Mouse (Mus musculus) macrophage (primary cell): ENCODE data around the gene Apol7e. TPM values are rescaled to one million over a fixed set of nuclear protein-coding genes. Genes with fewer than 3 reads are reported as not detected.
"Not testable (repeated sequence)": the region's sequence is repeated elsewhere in the genome, so short reads cannot be mapped to it uniquely, and the experiment has no call there.

ENCODE experiments used
- H3K27ac ChIP-seq: fragments of 350-480 bp; formaldehyde crosslinking; 2 replicates; pipeline ENCODE4 v1.9.0; 2021
- H3K36me3 ChIP-seq: fragments of 350-480 bp; formaldehyde crosslinking; 2 replicates; pipeline ENCODE4 v1.9.0; 2021; ENCODE audit errors: inconsistent target
- H3K4me3 ChIP-seq: fragments of 350-480 bp; formaldehyde crosslinking; 2 replicates; pipeline ENCODE4 v1.9.0; 2021; ENCODE audit errors: inconsistent target
- H3K79me2 ChIP-seq: fragments of 350-480 bp; formaldehyde crosslinking; 2 replicates; pipeline ENCODE4 v1.9.0; 2021; ENCODE audit errors: inconsistent target
- WGBS: methylation state at CpG from one replicate; pipeline ENCODE4 v1.1.7; 2026; ENCODE audit warnings: inconsistent platforms; ENCODE audit not compliant: missing documents; 5-methylcytosine and 5-hydroxymethylcytosine counted together
- polyA plus RNA-seq: library from polyadenylated mRNA; stranded (reverse); fragments of 250-400 nt; gene quantifications from 3 replicates; pipeline ENCODE4 v1.2.4, GENCODE M21; 2018; ENCODE audit warnings: inconsistent platforms
- total RNA-seq, 78 experiments: library from RNA; depleted of rRNA; stranded (reverse); fragments of 250-400 nt; gene quantifications; 1 replicate in 9 of 78; 2 replicates in 24 of 78; 3 replicates in 43 of 78; 4 replicates in 2 of 78; pipeline ENCODE4 v1.2.4; 2018; ENCODE audit warnings: inconsistent platforms in 56 of 78

Gene Apol7e
- not detected for total RNA-seq (2018; cell fraction: chromatin; rRNA removed)
- total RNA-seq (2018; cell fraction: cytosol; rRNA removed), result under 1 TPM in 1 of 26 experiments, not detected in 25; 0.22 TPM
- total RNA-seq (2018; cell fraction: nucleus; rRNA removed), result not detected
- polyA plus RNA-seq, result 0.11 TPM in 1 of 3 replicates, not detected in the others

DNA sequence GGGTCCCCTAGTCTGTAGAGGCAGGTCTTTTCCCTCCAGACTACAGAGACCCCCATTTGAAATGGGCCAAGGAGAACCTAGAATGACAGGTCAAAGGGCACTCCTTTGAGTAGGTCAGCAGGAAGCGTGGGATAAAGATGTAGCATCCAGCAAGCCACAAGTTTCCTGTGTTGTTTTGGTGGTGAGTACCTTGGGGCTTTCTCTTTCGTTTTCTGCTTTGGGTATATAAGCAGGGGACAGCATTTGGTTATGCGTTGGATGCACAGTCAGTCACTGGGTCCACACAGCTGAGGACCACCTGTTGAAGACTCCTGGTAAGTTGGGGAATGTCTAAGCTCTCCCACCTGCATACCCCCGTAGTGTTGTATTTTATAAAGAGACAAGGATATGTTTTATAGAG, at the start of gene Apol7e:
Apol7e (plus strand) TSS at position 202 of the 400 bp plus-strand sequence.
- not testable (repeated sequence) for H3K4me3 ChIP-seq, H3K36me3 ChIP-seq, H3K27ac ChIP-seq, H3K79me2 ChIP-seq
- 10% methylated on average over 3 of the region's 4 CpGs for WGBS

DNA sequence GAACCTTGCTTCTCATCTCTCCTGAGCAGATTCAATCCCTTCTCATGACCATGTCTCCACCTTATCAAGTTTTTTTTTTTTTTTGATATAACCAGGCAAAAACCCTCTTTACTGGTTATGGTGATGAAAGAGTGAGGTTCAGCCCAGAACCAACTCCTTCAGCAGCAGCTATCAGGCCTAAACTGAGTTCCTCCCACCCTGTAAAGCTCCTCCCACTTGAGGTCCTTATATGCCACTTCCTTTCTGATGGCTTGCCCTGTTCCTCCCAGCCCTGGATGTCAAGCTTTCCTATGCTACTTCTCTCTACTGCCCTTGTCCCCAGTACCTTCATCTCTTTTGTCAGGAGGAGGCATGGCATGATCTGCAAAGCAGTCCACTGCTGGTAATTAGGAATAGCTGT, 47.5 kb upstream of the Apol7e start:
- H3K36me3 ChIP-seq, H3K27ac ChIP-seq, H3K4me3 ChIP-seq, H3K79me2 ChIP-seq: not testable (repeated sequence)

DNA sequence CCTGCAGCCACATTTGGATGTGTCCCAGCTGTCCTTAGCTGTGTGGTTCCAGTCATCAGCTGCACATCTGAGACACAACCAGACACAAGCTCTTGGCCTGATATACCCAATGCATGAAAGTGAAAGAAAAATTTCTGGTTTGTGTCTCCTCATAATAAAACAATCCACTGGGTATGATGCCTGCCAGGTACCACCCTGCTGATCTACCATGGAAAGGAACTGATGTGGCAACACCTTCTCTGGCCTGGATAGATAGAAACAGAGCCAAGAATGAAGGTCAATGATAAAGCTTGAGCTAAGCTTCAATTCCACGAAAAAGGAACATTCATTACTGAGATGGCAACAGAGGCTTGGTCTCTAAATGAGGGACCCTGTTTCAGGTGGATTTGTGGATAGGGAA, 38.9 kb upstream of the Apol7e start:
- not testable (repeated sequence) for H3K79me2 ChIP-seq, H3K4me3 ChIP-seq, H3K27ac ChIP-seq, H3K36me3 ChIP-seq
- WGBS, result 80% methylated on average over 1 of the region's 1 CpGs

- not testable (repeated sequence) for H3K79me2 ChIP-seq, H3K36me3 ChIP-seq, H3K27ac ChIP-seq, H3K4me3 ChIP-seq
- WGBS, result 57% methylated on average over 2 of the region's 2 CpGs
These were observed 36.8 kb upstream of the Apol7e start for GRCm38 (mm10) chr15:77661841-77662240.

DNA sequence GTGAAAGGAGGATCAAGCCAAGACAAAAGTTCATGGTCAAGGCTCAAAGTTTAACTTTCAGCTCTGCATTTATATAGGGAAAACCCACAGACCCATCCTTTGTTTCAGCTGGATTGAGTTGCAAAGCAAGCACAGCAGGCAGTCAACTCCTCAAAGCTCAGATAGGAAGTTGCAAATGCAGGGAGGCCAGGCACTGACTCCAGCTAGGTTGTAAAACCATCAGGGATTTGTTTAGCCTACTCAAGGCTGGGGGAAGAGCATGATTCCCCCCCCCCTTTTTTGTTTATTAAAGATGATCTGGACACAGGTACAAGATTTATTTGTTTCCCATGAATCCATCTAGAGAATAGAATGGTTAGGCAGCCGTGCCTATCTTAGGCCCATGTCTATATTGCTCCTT, 24.6 kb upstream of the Apol7e start:
- H3K79me2 ChIP-seq, H3K27ac ChIP-seq, H3K4me3 ChIP-seq, H3K36me3 ChIP-seq: not testable (repeated sequence)
- 60% methylated on average over 1 of the region's 1 CpGs for WGBS

- not testable (repeated sequence) for H3K79me2 ChIP-seq, H3K27ac ChIP-seq, H3K36me3 ChIP-seq, H3K4me3 ChIP-seq
- 0% methylated on average over 3 of the region's 11 CpGs for WGBS
These were observed 14.7 kb upstream of the Apol7e start for GRCm38 (mm10) chr15:77683944-77684343.

DNA sequence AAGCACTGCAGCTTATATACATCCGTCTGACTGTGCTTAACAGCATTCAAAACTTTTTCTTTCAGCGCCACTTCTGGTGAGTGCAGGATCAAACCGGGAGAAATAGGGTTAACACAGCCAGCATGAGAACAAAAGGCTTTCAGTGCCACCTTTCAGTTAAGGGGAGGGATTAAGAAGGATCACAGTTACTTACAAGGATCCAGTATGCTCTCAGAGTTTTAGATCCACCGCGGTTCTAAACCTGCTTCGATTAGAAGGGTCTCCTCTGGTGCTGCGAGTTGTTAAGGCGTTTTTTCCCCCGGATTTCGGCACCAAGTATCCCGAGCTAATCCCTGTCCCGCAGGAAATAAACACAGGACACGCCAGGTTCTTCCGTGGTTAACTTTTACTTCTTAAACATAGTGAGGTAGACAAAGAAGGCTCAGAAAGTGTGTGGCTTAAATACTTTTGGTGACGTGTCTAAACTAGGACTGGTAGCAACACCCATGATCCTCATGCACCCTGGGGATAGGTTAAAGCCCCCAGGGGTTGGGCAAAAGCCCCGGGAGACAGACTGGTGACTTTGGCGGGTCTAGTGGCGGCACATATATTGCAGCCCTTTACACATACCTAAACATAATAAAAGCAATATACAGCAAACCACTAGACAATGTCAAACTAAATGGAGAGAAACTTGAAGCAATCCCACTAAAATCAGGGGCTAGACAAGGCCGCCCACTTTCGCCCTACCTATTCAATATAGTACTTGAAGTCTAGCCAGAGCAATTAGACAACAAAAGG, 6.9 kb upstream of the Apol7e start:
- not testable (repeated sequence) for H3K4me3 ChIP-seq, H3K79me2 ChIP-seq, H3K27ac ChIP-seq, H3K36me3 ChIP-seq
- 14% methylated on average over 18 of the region's 20 CpGs for WGBS

GRCm38 (mm10) chr15:77694687-77695295, 3.9 kb upstream of the Apol7e start:
- not testable (repeated sequence) for H3K36me3 ChIP-seq, H3K4me3 ChIP-seq, H3K79me2 ChIP-seq, H3K27ac ChIP-seq
- WGBS, result 30% methylated on average over 11 of the region's 15 CpGs

GRCm38 (mm10) chr15:77705306-77705705, 6.6 kb downstream of the Apol7e start:
- H3K79me2 ChIP-seq, H3K36me3 ChIP-seq, H3K4me3 ChIP-seq, H3K27ac ChIP-seq: not testable (repeated sequence)
- 100% methylated on average over 1 of the region's 3 CpGs for WGBS

- H3K27ac ChIP-seq, H3K4me3 ChIP-seq: not testable (repeated sequence)
- no CpG with 5 or more reads among the region's 1 CpGs for WGBS
These were observed 10.3 kb downstream of the Apol7e start for GRCm38 (mm10) chr15:77708936-77709335.

GRCm38 (mm10) chr15:77718240-77718639, 19.6 kb downstream of the Apol7e start:
- not testable (repeated sequence) for H3K36me3 ChIP-seq, H3K79me2 ChIP-seq, H3K4me3 ChIP-seq, H3K27ac ChIP-seq
- WGBS, result 63% methylated on average over 2 of the region's 6 CpGs

More at GRCm38 (mm10) chr15:77708936-77709335, 10.3 kb downstream of the Apol7e start:
- H3K79me2 ChIP-seq, H3K36me3 ChIP-seq: not testable (repeated sequence)

- not testable (repeated sequence) for H3K36me3 ChIP-seq, H3K27ac ChIP-seq
- WGBS, result no CpG with 5 or more reads among the region's 3 CpGs
These were observed 22.9 kb downstream of the Apol7e start for GRCm38 (mm10) chr15:77721509-77721908.

GRCm38 (mm10) chr15:77724208-77724911, 25.7 kb downstream of the Apol7e start:
- WGBS, result 17% methylated on average over 2 of the region's 10 CpGs
- H3K4me3 ChIP-seq, H3K27ac ChIP-seq, H3K36me3 ChIP-seq, H3K79me2 ChIP-seq: not testable (repeated sequence)

More at GRCm38 (mm10) chr15:77721509-77721908, 22.9 kb downstream of the Apol7e start:
- not testable (repeated sequence) for H3K79me2 ChIP-seq, H3K4me3 ChIP-seq

DNA sequence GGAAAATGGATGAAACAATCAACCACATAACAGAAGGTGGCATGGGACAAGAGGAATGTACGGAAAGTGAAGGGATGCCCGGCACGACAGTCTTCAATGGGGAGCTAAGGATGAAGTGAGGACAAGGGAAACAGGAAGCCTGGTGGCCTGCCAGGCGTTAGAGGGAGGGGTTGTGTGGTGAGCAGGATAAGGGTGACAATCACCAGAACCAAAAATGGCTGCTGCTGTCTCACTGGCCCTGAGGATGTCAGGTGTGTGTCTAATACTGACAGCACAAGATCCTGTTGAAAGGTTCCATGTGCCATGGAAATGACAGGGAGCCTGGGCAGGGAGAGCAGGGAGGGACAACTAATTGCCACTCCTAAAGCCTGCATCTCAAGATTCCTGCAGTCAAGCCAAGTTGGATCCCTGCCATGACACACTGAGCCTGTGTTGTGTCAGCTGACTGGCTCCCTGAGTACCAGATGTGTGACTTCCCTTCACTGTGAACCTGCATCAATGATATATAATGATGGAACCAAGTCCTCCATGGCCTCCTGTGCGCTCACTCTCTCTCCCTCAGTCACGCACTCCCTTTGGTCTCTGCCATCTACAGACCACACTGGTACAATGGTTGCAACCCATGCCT, 26.9 kb downstream of the Apol7e start:
- not testable (repeated sequence) for H3K27ac ChIP-seq, H3K4me3 ChIP-seq, H3K36me3 ChIP-seq, H3K79me2 ChIP-seq
- 100% methylated on average over 2 of the region's 6 CpGs for WGBS

GRCm38 (mm10) chr15:77727139-77727538, 28.5 kb downstream of the Apol7e start:
- H3K27ac ChIP-seq, H3K79me2 ChIP-seq, H3K36me3 ChIP-seq, H3K4me3 ChIP-seq: not testable (repeated sequence)
- 0% methylated on average over 1 of the region's 3 CpGs for WGBS
